Mouse (Mus musculus): Measurements from ENCODE around the gene Dennd1b. TPM values are rescaled to one million over a fixed set of nuclear protein-coding genes. Genes with fewer than 3 reads are reported as not detected.
A peak's percentile ranks its signal among the peaks of the same experiment; 100 is the strongest.

Gene Dennd1b
- total RNA-seq, 2 experiments from 2014 or later = 30.8 to 33.3 TPM

- peak; percentile 45 for DNase-seq
These were observed 728 bp downstream of the Dennd1b start for GRCm38 (mm10) chr1:138963868-138964458.

- DNase-seq = no peak
These were observed 1.8 kb downstream of the Dennd1b start for GRCm38 (mm10) chr1:138965069-138965468.

GRCm38 (mm10) chr1:138965511-138965910 is 2.3 kb downstream of the Dennd1b start:
- no peak for DNase-seq

GRCm38 (mm10) chr1:138967450-138967849 is 4.2 kb downstream of the Dennd1b start:
- DNase-seq = no peak

- no peak for DNase-seq
These were observed 6.8 kb downstream of the Dennd1b start for GRCm38 (mm10) chr1:138970053-138970452.

GRCm38 (mm10) chr1:138973541-138974224 is 10.4 kb downstream of the Dennd1b start:
- no peak for DNase-seq

GRCm38 (mm10) chr1:138974836-138975235 is 11.6 kb downstream of the Dennd1b start:
- DNase-seq = no peak

GRCm38 (mm10) chr1:138975945-138976344 is 12.7 kb downstream of the Dennd1b start:
- no peak for DNase-seq

GRCm38 (mm10) chr1:138982203-138982602 is 19.0 kb downstream of the Dennd1b start:
- peak; percentile 34 for DNase-seq

GRCm38 (mm10) chr1:138982611-138983010 is 19.4 kb downstream of the Dennd1b start:
- DNase-seq = no peak

GRCm38 (mm10) chr1:138983064-138983463 is 19.8 kb downstream of the Dennd1b start:
- no peak for DNase-seq

GRCm38 (mm10) chr1:138983465-138983864 is 20.2 kb downstream of the Dennd1b start:
- peak; percentile 42 for DNase-seq

GRCm38 (mm10) chr1:138984161-138984560 is 20.9 kb downstream of the Dennd1b start:
- DNase-seq = no peak

- no peak for DNase-seq
These were observed 29.3 kb downstream of the Dennd1b start for GRCm38 (mm10) chr1:138992384-138993138.

- no peak for DNase-seq
These were observed 32.6 kb downstream of the Dennd1b start for GRCm38 (mm10) chr1:138995621-138996380.

- no peak for DNase-seq
These were observed 33.4 kb downstream of the Dennd1b start for GRCm38 (mm10) chr1:138996663-138997062.

- DNase-seq = no peak
These were observed 37.6 kb downstream of the Dennd1b start for GRCm38 (mm10) chr1:139000675-139001379.

- no peak for DNase-seq
These were observed 40.3 kb downstream of the Dennd1b start for GRCm38 (mm10) chr1:139003503-139003902.

- no peak for DNase-seq
These were observed 42.8 kb downstream of the Dennd1b start for GRCm38 (mm10) chr1:139006000-139006399.

- no peak for DNase-seq
These were observed 44.2 kb downstream of the Dennd1b start for GRCm38 (mm10) chr1:139007475-139007874.

GRCm38 (mm10) chr1:139015118-139015788 is 52.0 kb downstream of the Dennd1b start:
- no peak for DNase-seq

Measured in heart, postnatal 4 days (tissue).